Mouse (Mus musculus) ES-Bruce4 (cell line): ENCODE measurements at regions not wholly inside any gene's neighbourhood (a gene's known extent, or its start where the extent isn't known, plus 50 kb on each side); places are given as distances from the start of the nearest gene placed in this dataset.

ENCODE experiments used
- H3K27ac ChIP-seq: 2 replicates; pipeline ENCODE4 v1.5.1; 2012; ENCODE audit warnings: low read length, inconsistent platforms; ENCODE audit not compliant: insufficient read depth
- H3K27me3 ChIP-seq: 2 replicates; pipeline ENCODE4 v1.6.1; 2012; ENCODE audit warnings: mild to moderate bottlenecking, low read length, inconsistent platforms; ENCODE audit not compliant: control insufficient read depth, poor library complexity, insufficient read depth, severe bottlenecking
- H3K36me3 ChIP-seq: 2 replicates; pipeline ENCODE4 v1.6.1; 2012; ENCODE audit warnings: inconsistent platforms, mild to moderate bottlenecking, low read length, moderate library complexity; ENCODE audit not compliant: control insufficient read depth, poor library complexity, insufficient read depth, severe bottlenecking
- H3K4me1 ChIP-seq: one replicate; pipeline ENCODE4 v1.8.1; 2011; ENCODE audit warnings: low read length; ENCODE audit not compliant: control insufficient read depth, insufficient read depth
- H3K4me3 ChIP-seq: 2 replicates; pipeline ENCODE4 v1.5.1; 2011; ENCODE audit warnings: low read depth, mild to moderate bottlenecking, low read length
- H3K9ac ChIP-seq: 2 replicates; pipeline ENCODE4 v1.6.1; 2012; ENCODE audit warnings: low read depth, mild to moderate bottlenecking, inconsistent platforms; ENCODE audit not compliant: poor library complexity, severe bottlenecking
- H3K9me3 ChIP-seq: replicated peaks from 2 replicates; pipeline ENCODE4 v1.6.1; 2012; ENCODE audit warnings: mild to moderate bottlenecking, low read length, inconsistent platforms; ENCODE audit not compliant: control insufficient read depth, poor library complexity, insufficient read depth, severe bottlenecking
- CTCF ChIP-seq: IDR thresholded peaks from one replicate; pipeline ENCODE4 v1.8.1; 2011; ENCODE audit warnings: low read depth, low read length
- EP300 ChIP-seq: IDR thresholded peaks from 2 replicates; pipeline ENCODE4 v1.6.1; 2011; ENCODE audit warnings: low read depth, low read length; ENCODE audit not compliant: insufficient read depth
- POLR2A ChIP-seq: IDR thresholded peaks from one replicate; pipeline ENCODE4 v1.8.1; 2011; ENCODE audit warnings: low read length; ENCODE audit not compliant: insufficient read depth

GRCm38 (mm10) chr10:71835018-71835417 is 487.5 kb downstream of the Ipmk start:
- Histone ChIP-seq H3K27me3 (no peaks in the 10 kb centered on the region), H3K36me3 (no peaks in the 10 kb centered on the region), H3K4me3 (no peak overlapping the region), H3K9ac (no peak overlapping the region), H3K9me3 (no peaks in the 10 kb centered on the region), H3K27ac (no peak overlapping the region), H3K4me1 (no peaks in the 10 kb centered on the region)
- TF ChIP-seq POLR2A (no peak), EP300 (no peak), CTCF (no peak)

- no peak overlapping the region for H3K27ac ChIP-seq
- no peaks in the 10 kb centered on the region for H3K27me3 ChIP-seq
- H3K4me3 ChIP-seq: no peak overlapping the region
- H3K9me3 ChIP-seq: no peaks in the 10 kb centered on the region
- no peaks in the 10 kb centered on the region for H3K36me3 ChIP-seq
- H3K4me1 ChIP-seq: no peaks in the 10 kb centered on the region
- no peak overlapping the region for H3K9ac ChIP-seq
- TF ChIP-seq CTCF: no peak
- no peak for TF ChIP-seq EP300
- no peak for TF ChIP-seq POLR2A
These were observed 509.5 kb downstream of the Ipmk start for GRCm38 (mm10) chr10:71857089-71857488.

GRCm38 (mm10) chr10:71857518-71857973 is 510.0 kb downstream of the Ipmk start:
- no peak for TF ChIP-seq EP300
- peak; percentile 30 for TF ChIP-seq CTCF
- no peak overlapping the region for H3K4me3 ChIP-seq
- H3K4me1 ChIP-seq: no peaks in the 10 kb centered on the region
- no peaks in the 10 kb centered on the region for H3K9me3 ChIP-seq
- no peak overlapping the region for H3K9ac ChIP-seq
- H3K27ac ChIP-seq: no peak overlapping the region
- no peaks in the 10 kb centered on the region for H3K36me3 ChIP-seq
- H3K27me3 ChIP-seq: no peaks in the 10 kb centered on the region

GRCm38 (mm10) chr10:71893726-71894125 is 546.2 kb downstream of the Ipmk start:
- Histone ChIP-seq H3K27ac (no peak overlapping the region), H3K4me1 (no peaks in the 10 kb centered on the region), H3K9me3 (no peaks in the 10 kb centered on the region), H3K36me3 (no peaks in the 10 kb centered on the region), H3K27me3 (no peaks in the 10 kb centered on the region), H3K9ac (no peak overlapping the region), H3K4me3 (no peak overlapping the region)
- no peak for TF ChIP-seq POLR2A
- no peak for TF ChIP-seq CTCF
- TF ChIP-seq EP300: no peak

GRCm38 (mm10) chr10:71905029-71905428 is 557.5 kb downstream of the Ipmk start:
- no peak for TF ChIP-seq CTCF
- TF ChIP-seq EP300: no peak
- no peak for TF ChIP-seq POLR2A
- H3K9me3 ChIP-seq: no peaks in the 10 kb centered on the region
- H3K27me3 ChIP-seq: no peaks in the 10 kb centered on the region
- H3K36me3 ChIP-seq: no peaks in the 10 kb centered on the region
- H3K9ac ChIP-seq: no peak overlapping the region
- no peak overlapping the region for H3K4me3 ChIP-seq
- H3K27ac ChIP-seq: no peak overlapping the region
- H3K4me1 ChIP-seq: no peaks in the 10 kb centered on the region
